Mouse (Mus musculus) small intestine, adult 2 months (tissue): ENCODE results near the gene Borcs5.

ENCODE experiments used
- CTCF ChIP-seq: fragments of 200-500 bp; IDR thresholded peaks from 2 replicates; pipeline ENCODE4 v1.5.1; 2012; ENCODE audit warnings: low read depth, mild to moderate bottlenecking, control low read depth, inconsistent platforms, low read length, moderate library complexity, mixed read lengths; ENCODE audit not compliant: insufficient replicate concordance, insufficient read length; ENCODE audit errors: extremely low read depth
- POLR2A ChIP-seq: fragments of 200-500 bp; IDR thresholded peaks from 2 replicates; pipeline ENCODE4 v1.6.1; 2012; ENCODE audit warnings: low read depth, mild to moderate bottlenecking, control low read depth, inconsistent platforms, low read length, moderate library complexity

DNA sequence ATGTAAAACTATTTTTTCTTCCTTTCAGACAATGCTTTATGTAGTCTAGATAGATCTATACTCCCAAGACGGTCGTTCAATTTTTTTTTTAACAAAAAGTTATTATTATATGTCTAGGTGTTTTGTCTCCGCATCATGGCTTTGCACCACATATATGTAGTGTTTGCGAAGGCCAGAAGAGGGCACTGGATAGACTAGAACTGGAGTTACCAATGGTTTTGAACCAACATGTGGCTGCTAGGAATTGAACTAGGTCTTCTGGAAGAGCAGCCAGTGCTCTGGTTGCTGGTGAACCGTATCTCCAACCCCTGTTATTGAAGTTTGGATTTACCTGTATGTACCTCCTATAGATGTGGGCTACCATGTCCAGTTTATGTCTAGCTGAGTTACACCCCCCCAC, 4.0 kb downstream of the Borcs5 start:
- TF ChIP-seq CTCF (no peak), POLR2A (no peak)
